Mouse (Mus musculus) embryonic fibroblast, embryonic 13.5 days (primary cell): ENCODE data around the gene Lyzl6.

ENCODE experiments used
- CTCF ChIP-seq: IDR thresholded peaks from 2 replicates; pipeline ENCODE4 v1.5.1; 2011; ENCODE audit warnings: mild to moderate bottlenecking, control low read depth, low read length, moderate library complexity, borderline replicate concordance; ENCODE audit not compliant: insufficient read depth
- POLR2A ChIP-seq: IDR thresholded peaks from 2 replicates; pipeline ENCODE4 v1.6.1; 2011; ENCODE audit warnings: low read depth, mild to moderate bottlenecking, control low read depth, low read length, moderate library complexity

DNA sequence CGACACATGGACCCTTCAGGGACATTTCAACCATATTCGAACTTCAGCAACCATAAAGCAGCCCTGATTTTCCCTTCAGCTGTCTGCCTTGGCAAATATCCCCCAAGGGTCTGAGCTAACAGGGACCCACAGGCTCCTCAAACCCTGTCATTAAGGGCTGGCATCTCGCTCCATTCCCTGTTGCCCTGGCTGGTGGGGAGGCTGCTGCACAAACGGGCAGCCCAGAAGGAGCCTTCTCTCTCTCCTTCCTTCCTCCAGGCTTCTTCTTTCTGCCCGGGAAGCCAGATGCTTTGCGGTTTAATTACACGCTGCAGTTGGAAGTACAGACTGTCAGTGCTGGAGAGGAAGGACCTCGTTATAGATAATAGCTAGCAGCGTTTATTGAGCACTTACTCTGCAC, 4.5 kb upstream of the Lyzl6 start:
- TF ChIP-seq CTCF (no peak), POLR2A (no peak)
